Mouse (Mus musculus) liver, embryonic 15.5 days (tissue): ENCODE data around the gene Lhb. TPM values are rescaled to one million over a fixed set of nuclear protein-coding genes. Genes with fewer than 3 reads are reported as not detected.

Experiments
- ATAC-seq: fragments of 200-750 bp; cut with Nextera tagmentation; 2 replicates; pipeline ENCODE4 v1.8.0; 2017; ENCODE audit warnings: moderate number of reproducible peaks, mild to moderate bottlenecking, moderate library complexity; ENCODE audit not compliant: insufficient read depth
- H3K27ac ChIP-seq: fragments of 300-500 bp; sonication (generic); replicated peaks from 2 replicates; pipeline ENCODE4 v1.5.1; 2015; ENCODE audit warnings: mild to moderate bottlenecking, inconsistent platforms
- H3K27me3 ChIP-seq: fragments of 300-500 bp; sonication (generic); 2 replicates; pipeline ENCODE4 v1.6.1; 2015; ENCODE audit warnings: mild to moderate bottlenecking, inconsistent platforms
- H3K36me3 ChIP-seq: fragments of 300-500 bp; sonication (generic); replicated peaks from 2 replicates; pipeline ENCODE4 v1.6.1; 2015; ENCODE audit warnings: moderate library complexity, mild to moderate bottlenecking, inconsistent platforms
- H3K4me1 ChIP-seq: fragments of 300-500 bp; sonication (generic); replicated peaks from 2 replicates; pipeline ENCODE4 v1.6.1; 2015; ENCODE audit warnings: inconsistent platforms
- H3K4me2 ChIP-seq: fragments of 300-500 bp; sonication (generic); 2 replicates; pipeline ENCODE4 v1.6.1; 2015; ENCODE audit warnings: moderate library complexity, mild to moderate bottlenecking, inconsistent platforms
- H3K4me3 ChIP-seq: fragments of 300-500 bp; sonication (generic); replicated peaks from 2 replicates; pipeline ENCODE4 v1.5.1; 2015; ENCODE audit warnings: mild to moderate bottlenecking, inconsistent platforms
- H3K9ac ChIP-seq: fragments of 300-500 bp; sonication (generic); 2 replicates; pipeline ENCODE4 v1.6.1; 2015; ENCODE audit warnings: moderate library complexity, mild to moderate bottlenecking, inconsistent platforms
- H3K9me3 ChIP-seq: fragments of 300-500 bp; sonication (generic); replicated peaks from 2 replicates; pipeline ENCODE4 v1.6.1; 2016; ENCODE audit warnings: inconsistent platforms
- WGBS: fragments of 180-500 bp; shearing (Covaris S2); methylation state at CpG from one replicate; pipeline ENCODE4 v1.1.7; 2015; ENCODE audit warnings: mixed read lengths; ENCODE audit not compliant: insufficient replicate concordance; 5-methylcytosine and 5-hydroxymethylcytosine counted together
- polyA plus RNA-seq: library from polyadenylated mRNA; unstranded; fragments of >200 nt; fragmentation: Nextera tagmentation; extraction: Ambion mirVana; gene quantifications from 2 replicates; pipeline ENCODE4 v1.2.1, GENCODE M21; 2015

Gene Lhb
- polyA plus RNA-seq, 1 experiment from 2014 or later: not detected

DNA sequence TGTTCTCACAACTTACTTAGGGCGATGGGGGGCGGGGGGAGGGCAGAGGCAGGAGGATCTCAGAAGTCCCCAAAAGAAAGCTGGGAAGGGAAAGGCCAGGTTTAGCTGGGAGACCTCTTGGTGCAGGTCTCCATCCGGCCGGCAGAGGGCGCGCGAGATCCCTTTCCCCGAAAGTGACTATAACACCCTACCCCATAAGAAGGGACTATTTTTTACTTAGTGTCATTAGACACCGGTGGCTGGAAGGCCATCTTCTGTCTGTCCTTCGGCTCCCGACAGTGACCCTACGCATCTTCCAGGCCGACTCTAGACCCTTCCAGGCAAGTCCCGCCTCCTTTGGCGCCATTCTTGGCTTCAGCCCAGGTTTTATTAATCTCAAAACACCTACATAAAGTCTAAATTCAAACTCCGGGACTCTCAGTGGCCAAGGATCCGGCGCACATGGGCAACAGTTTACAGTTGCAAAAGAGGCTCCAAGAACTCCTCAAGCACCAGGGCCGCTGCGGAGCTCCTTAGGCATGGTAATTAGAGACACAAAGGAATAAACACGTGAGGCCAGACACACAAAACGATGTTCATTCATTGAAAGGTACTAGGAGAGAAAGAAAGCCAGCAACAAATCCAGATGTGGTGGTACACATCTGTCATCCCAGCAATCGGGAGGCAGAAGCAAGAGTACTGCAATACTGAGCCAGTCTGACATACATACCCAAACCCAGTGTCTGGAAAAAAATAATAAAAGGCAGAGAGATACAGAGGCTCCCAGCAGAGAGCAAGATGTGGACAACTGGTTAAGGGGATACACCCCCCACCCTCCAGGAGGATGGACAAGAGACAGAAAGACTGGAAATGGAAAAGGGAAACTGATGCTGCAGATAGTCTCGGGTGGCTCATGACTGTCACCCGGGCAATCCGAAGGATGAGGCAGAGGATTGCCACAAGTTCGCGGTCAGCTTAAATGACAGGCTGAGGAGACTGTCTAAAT, 15.2 kb upstream of the Lhb start, which contains the start of gene Kcna7:
Kcna7 (plus strand) TSS at position 563 of the 985 bp plus-strand sequence.
- ATAC-seq: peak; percentile 10; the same call in 1 of the 2 replicates
- Histone ChIP-seq H3K9me3 (no peaks in the 10 kb centered on the region), H3K4me2 (peak within 1 kb of the TSS; percentile 64), H3K27me3 (peaks cover 82% of the 10 kb centered on the region), H3K27ac (no peak within 1 kb of the TSS), H3K4me3 (peak within 1 kb of the TSS; percentile 38), H3K4me1 (peaks cover 23% of the 10 kb centered on the region), H3K9ac (no peak within 1 kb of the TSS), H3K36me3 (no peaks in the 10 kb centered on the region)
- WGBS: 7% methylated on average over 28 of the region's 28 CpGs

DNA sequence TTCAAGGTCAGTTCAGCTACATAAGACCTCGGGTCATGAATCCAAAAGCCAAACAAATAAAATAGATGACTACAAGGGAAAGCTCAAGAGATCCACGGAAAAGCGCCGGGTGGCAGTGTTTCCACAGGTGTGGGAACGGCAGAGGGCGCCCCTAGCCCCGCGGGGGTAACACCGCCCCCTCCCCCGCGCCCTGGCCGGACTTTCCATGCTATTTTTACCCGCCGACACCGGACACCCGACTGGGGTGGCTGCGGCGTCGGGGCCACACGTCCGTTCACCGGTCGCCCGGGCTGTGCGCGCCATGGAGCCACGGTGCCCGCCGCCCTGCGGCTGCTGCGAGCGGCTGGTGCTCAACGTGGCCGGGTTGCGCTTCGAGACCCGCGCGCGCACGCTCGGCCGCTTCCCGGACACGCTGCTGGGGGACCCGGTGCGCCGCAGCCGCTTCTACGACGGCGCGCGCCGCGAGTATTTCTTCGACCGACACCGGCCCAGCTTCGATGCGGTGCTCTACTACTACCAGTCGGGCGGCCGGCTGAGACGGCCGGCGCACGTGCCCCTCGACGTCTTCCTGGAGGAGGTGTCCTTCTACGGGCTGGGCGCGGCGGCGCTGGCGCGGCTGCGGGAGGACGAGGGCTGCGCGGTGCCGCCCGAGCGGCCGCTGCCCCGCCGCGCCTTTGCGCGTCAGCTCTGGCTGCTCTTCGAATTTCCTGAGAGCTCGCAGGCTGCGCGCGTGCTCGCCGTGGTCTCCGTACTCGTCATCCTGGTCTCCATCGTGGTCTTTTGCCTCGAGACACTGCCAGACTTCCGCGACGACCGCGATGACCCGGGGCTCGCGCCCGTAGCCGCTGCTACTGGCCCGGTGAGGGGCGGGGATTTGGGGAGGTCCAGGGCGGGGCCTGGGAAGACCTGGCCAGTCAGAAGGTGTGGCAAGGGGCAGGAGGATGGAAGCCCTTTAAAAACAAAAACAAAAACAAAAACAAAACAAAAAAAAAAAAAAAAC, 14.2 kb upstream of the Lhb start:
- 1% methylated on average over 114 of the region's 114 CpGs for WGBS
- peaks cover 91% of the 10 kb centered on the region for H3K27me3 ChIP-seq
- H3K4me2 ChIP-seq: peak overlapping the region; percentile 64
- peaks cover 23% of the 10 kb centered on the region for H3K4me1 ChIP-seq
- ATAC-seq: no peak
- no peaks in the 10 kb centered on the region for H3K36me3 ChIP-seq
- no peaks in the 10 kb centered on the region for H3K9me3 ChIP-seq
- H3K4me3 ChIP-seq: peak overlapping the region; percentile 38
- H3K9ac ChIP-seq: no peak overlapping the region
- H3K27ac ChIP-seq: no peak overlapping the region

DNA sequence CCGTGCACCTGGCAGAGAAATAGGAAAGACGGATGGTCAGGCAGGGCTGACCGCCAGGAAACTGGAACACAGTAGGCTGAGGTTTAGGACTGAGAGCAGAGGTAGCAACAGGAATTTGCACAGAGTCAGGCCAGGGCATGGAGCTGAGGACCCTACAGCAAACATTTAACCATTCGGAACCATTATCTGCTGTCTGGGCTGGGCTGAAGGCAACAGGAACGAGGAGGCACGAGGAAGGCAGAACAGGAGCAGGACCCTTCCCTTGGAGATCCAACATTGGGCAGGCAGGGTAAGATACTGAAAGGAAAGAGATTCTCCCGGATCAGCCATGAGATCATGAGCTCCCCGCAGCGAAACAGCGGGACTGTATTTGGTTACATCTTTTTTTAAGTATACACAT, 12.8 kb upstream of the Lhb start:
- WGBS: 60% methylated on average over 10 of the region's 10 CpGs
- Histone ChIP-seq H3K27me3 (peaks cover 91% of the 10 kb centered on the region), H3K9ac (no peak overlapping the region), H3K27ac (no peak overlapping the region), H3K4me1 (peaks cover 23% of the 10 kb centered on the region), H3K36me3 (no peaks in the 10 kb centered on the region), H3K9me3 (no peaks in the 10 kb centered on the region), H3K4me3 (no peak overlapping the region), H3K4me2 (no peak overlapping the region)
- ATAC-seq: no peak

DNA sequence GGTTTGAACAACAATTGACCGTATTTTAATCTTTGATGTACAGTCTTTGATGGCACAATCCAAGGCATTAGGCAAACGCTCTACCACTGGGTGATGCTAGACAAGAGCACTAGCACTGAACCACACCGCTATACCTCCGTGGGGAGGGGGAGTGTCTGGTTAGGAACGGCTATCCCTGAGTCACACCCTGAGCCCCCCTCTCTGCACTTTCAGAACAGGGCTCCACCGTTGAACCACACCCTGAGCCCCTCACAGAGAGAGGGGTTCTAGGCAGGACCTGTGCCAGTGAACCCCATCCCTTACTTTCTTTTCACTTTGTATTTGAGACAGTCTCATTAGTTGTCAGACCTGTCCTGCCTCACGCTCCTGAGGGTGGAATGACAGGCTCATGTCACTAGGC, 12.3 kb upstream of the Lhb start:
- no peak for ATAC-seq
- peaks cover 91% of the 10 kb centered on the region for H3K27me3 ChIP-seq
- no peaks in the 10 kb centered on the region for H3K9me3 ChIP-seq
- no peak overlapping the region for H3K27ac ChIP-seq
- H3K4me2 ChIP-seq: no peak overlapping the region
- no peak overlapping the region for H3K9ac ChIP-seq
- H3K4me1 ChIP-seq: peaks cover 22% of the 10 kb centered on the region
- 52% methylated on average over 7 of the region's 7 CpGs for WGBS
- H3K4me3 ChIP-seq: no peak overlapping the region
- no peaks in the 10 kb centered on the region for H3K36me3 ChIP-seq

DNA sequence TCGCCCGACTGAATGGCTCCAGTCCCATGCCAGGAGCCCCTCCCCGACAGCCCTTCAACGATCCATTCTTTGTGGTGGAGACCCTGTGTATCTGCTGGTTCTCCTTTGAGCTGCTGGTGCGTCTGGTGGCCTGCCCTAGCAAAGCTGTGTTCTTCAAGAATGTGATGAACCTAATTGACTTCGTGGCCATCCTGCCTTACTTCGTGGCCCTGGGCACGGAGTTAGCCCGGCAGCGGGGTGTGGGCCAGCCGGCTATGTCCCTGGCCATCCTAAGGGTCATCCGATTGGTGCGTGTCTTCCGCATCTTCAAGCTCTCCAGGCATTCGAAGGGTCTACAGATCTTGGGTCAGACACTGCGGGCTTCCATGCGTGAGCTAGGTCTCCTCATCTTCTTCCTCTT, 11.7 kb upstream of the Lhb start:
- Histone ChIP-seq H3K9ac (no peak overlapping the region), H3K27me3 (peaks cover 96% of the 10 kb centered on the region)

DNA sequence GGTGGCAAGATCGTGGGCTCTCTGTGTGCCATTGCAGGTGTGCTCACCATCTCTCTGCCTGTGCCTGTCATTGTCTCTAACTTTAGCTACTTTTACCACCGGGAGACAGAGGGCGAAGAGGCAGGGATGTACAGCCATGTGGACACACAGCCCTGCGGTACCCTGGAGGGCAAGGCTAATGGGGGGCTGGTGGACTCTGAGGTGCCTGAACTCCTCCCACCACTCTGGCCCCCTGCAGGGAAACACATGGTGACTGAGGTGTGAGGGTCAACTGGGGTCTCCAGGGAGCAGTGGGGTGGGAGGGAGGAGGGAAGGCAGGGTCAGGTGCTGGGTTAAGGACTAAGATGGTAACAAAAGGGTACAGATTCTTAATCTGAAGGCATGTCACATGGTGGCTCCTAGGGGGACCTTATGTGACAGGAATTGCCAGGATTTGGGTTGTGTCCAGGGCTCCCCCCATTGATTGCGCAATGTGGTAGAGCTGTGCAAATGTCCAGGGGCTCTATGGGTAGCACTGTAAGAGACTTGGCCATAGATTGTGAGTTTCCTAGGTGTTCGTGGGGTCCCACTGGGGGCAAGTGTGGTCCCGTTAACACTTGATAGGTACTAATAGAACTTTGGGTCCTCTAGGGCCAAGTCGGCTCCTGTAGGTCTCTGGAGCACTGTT, 11.0 kb upstream of the Lhb start:
- Histone ChIP-seq H3K9me3 (no peaks in the 10 kb centered on the region), H3K4me2 (no peak overlapping the region), H3K9ac (no peak overlapping the region), H3K27me3 (peaks cover 100% of the 10 kb centered on the region), H3K27ac (no peak overlapping the region), H3K4me3 (no peak overlapping the region), H3K36me3 (no peaks in the 10 kb centered on the region), H3K4me1 (peaks cover 33% of the 10 kb centered on the region)
- no peak for ATAC-seq
- WGBS: 68% methylated on average over 8 of the region's 8 CpGs

More for the DNA sequence above, 11.7 kb upstream of the Lhb start:
- H3K9me3 ChIP-seq: no peaks in the 10 kb centered on the region
- no peak overlapping the region for H3K4me3 ChIP-seq
- 75% methylated on average over 17 of the region's 17 CpGs for WGBS
- ATAC-seq: no peak
- no peaks in the 10 kb centered on the region for H3K36me3 ChIP-seq
- H3K4me2 ChIP-seq: no peak overlapping the region
- no peak overlapping the region for H3K27ac ChIP-seq
- peaks cover 27% of the 10 kb centered on the region for H3K4me1 ChIP-seq

DNA sequence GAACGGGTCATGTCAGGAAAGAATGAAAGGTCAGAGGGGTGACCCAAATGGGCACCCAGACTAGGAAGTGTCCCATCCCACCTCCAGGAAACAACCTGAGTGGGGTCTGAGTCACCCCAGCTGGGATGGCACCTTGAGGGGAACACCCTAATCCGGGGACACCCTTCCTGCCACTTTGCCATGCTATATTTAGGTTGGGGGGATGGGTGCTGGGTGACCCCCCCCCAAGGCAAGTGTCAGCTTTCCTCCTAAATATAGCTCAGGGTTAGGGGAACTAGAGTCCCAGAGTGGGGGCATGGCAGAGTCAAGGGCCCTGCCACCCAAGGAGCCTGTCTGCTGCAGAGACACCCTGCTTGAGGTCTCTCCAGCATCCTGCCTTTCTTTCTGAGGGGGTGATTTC, 8.2 kb upstream of the Lhb start:
- peaks cover 22% of the 10 kb centered on the region for H3K4me1 ChIP-seq
- no peak overlapping the region for H3K4me2 ChIP-seq
- H3K4me3 ChIP-seq: no peak overlapping the region
- no peaks in the 10 kb centered on the region for H3K9me3 ChIP-seq
- no peak overlapping the region for H3K9ac ChIP-seq
- no peak for ATAC-seq
- H3K27ac ChIP-seq: no peak overlapping the region
- no peaks in the 10 kb centered on the region for H3K36me3 ChIP-seq
- peaks cover 100% of the 10 kb centered on the region for H3K27me3 ChIP-seq
- WGBS: 67% methylated on average over 2 of the region's 2 CpGs

DNA sequence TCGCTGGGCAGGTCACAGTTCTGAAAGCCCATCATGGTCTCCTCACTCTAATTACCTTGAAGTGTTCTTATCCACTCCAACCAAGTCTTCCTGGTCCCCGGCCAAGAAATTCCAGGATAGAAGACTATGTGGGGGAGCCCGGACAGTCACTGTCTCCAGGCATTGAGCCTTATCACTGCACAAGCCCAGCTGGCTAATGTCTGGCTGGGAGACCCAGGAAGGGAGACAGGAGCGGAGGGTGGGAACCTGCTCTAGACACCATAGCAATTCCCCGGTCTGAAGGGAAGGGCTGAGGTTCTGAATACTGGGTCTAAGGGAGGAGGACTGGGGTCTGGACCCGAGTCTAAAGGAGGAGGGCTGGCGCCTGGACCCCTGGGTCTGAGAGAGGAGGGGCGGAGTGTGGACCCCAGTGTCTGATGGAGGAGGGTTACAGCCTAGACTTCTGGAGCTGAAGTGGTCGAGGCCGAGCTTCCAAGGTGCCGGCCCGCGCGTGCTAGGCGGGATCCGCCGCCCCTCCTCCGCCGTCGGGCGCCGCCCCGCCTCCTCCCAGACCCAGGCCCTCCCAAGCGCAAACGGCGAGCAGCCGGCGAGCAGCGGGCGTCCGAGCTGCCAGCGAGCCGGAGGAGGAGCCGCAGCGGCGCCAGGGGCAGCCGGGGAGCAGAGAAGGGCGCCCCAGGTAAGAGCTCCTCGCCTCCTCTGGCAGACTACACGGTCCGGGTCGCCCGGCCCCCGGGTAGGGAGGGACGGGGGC, 7.3 kb upstream of the Lhb start, which contains the start of gene Ntf5:
Ntf5 (plus strand) TSS at position 583 of the 751 bp plus-strand sequence.
- 3% methylated on average over 43 of the region's 45 CpGs for WGBS
- H3K36me3 ChIP-seq: no peaks in the 10 kb centered on the region
- H3K27me3 ChIP-seq: peaks cover 100% of the 10 kb centered on the region
- peak within 1 kb of the TSS; percentile 65 for H3K4me2 ChIP-seq
- H3K9me3 ChIP-seq: no peaks in the 10 kb centered on the region
- H3K4me1 ChIP-seq: peaks cover 22% of the 10 kb centered on the region
- no peak within 1 kb of the TSS for H3K9ac ChIP-seq
- 0 out of 2 replicates have a peak, but pooled peaks have one; percentile 7 for ATAC-seq
- H3K27ac ChIP-seq: no peak within 1 kb of the TSS
- H3K4me3 ChIP-seq: peak within 1 kb of the TSS; percentile 46

DNA sequence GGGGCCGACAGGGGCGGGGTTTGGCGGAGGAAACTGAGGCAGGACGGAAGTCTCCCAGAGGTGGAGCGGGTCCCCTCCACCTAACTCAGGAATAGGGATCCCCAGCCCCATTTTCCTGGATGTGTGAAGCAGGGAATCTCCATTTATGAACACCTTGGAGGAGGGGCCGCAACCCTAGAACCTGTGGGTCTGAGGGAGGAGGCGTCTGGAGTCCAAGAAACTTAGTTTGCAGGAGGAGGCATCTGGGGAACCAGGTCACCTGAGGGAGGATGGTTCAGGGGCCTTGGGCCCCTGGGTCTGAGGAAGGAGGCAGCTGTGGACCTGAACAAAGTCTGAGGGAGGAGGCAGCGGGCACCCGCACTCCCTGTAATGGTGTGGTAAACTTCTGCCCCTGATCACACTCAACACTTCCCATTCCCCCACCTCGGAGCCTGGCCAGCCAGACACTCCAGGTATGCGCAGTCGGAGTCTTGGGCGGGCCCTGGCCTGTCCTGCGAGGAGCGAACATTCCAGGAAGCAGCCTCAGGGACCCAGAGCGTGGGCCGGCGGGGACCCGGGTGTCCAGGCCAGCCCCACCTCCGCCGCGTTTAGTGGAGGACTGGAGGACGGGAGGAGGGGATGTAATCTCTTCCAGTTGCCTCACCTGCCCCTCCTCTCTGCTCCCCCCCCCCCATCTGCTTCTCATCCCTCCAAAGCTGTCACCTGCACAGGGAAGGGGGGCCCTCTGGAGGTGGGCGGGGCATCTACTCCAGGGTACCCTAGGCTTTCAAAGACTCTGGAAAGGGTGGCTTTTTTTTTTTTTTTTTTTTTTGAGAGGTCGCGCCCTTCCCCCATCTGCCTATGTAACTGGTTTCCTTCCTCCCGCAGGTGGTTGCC, 6.5 kb upstream of the Lhb start:
- H3K4me3 ChIP-seq: peak overlapping the region; percentile 46
- peak overlapping the region; percentile 65 for H3K4me2 ChIP-seq
- no peaks in the 10 kb centered on the region for H3K36me3 ChIP-seq
- peaks cover 100% of the 10 kb centered on the region for H3K27me3 ChIP-seq
- 2% methylated on average over 27 of the region's 27 CpGs for WGBS
- H3K27ac ChIP-seq: no peak overlapping the region
- no peak overlapping the region for H3K9ac ChIP-seq
- H3K4me1 ChIP-seq: peaks cover 22% of the 10 kb centered on the region
- 0 out of 2 replicates have a peak, but pooled peaks have one; percentile 7 for ATAC-seq
- H3K9me3 ChIP-seq: no peaks in the 10 kb centered on the region
